Mouse (Mus musculus): ENCODE results near the gene Lsm11. TPM values are rescaled to one million over a fixed set of nuclear protein-coding genes. Genes with fewer than 3 reads are reported as not detected.

The Lsm11 gene
- polyA plus RNA-seq (2015; fragmentation: Nextera tagmentation; extraction: Ambion mirVana) = 5.0 and 5.6 TPM in 2 replicates

GRCm38 (mm10) chr11:45944643-45945156, at the start of gene Lsm11:
TSS of gene Lsm11 (minus strand) at chr11:45944935.
- under 1% methylated on average over 55 of the region's 55 CpGs for WGBS
- peak; percentile 92 for ATAC-seq (replicated peaks; ENCODE audit: low FRiP score)

GRCm38 (mm10) chr11:45992087-45992486, 47.4 kb upstream of the Lsm11 start:
- H3K36me3 ChIP-seq = no peaks in the 10 kb centered on the region
- peaks cover 8% of the 10 kb centered on the region for H3K4me1 ChIP-seq
- H3K27ac ChIP-seq = no peak overlapping the region
- H3K9me3 ChIP-seq (replicated peaks) = no peaks in the 10 kb centered on the region
- H3K4me2 ChIP-seq = peak overlapping the region; percentile 70
- peak overlapping the region; percentile 40 for H3K4me3 ChIP-seq (replicated peaks)
- no peaks in the 10 kb centered on the region for H3K27me3 ChIP-seq
- 51% methylated on average over 13 of the region's 13 CpGs for WGBS
- no peak for ATAC-seq (replicated peaks; ENCODE audit: low FRiP score)
- H3K9ac ChIP-seq = no peak overlapping the region

More at GRCm38 (mm10) chr11:45944643-45945156, at the start of gene Lsm11:
- no peaks in the 10 kb centered on the region for H3K9me3 ChIP-seq (replicated peaks)
- peak within 1 kb of the TSS; percentile 68 for H3K27ac ChIP-seq
- H3K36me3 ChIP-seq = peaks cover 19% of the 10 kb centered on the region
- H3K4me3 ChIP-seq (replicated peaks) = peak within 1 kb of the TSS; percentile 90
- peak within 1 kb of the TSS; percentile 95 for H3K4me2 ChIP-seq
- H3K4me1 ChIP-seq = peaks cover 12% of the 10 kb centered on the region
- no peaks in the 10 kb centered on the region for H3K27me3 ChIP-seq
- H3K9ac ChIP-seq = peak within 1 kb of the TSS; percentile 85

- Histone ChIP-seq H3K9me3 (replicated peaks) (no peaks in the 10 kb centered on the region), H3K36me3 (no peaks in the 10 kb centered on the region), H3K27me3 (no peaks in the 10 kb centered on the region), H3K4me1 (peaks cover 8% of the 10 kb centered on the region), H3K27ac (no peak overlapping the region), H3K4me2 (peak overlapping the region; percentile 70), H3K4me3 (replicated peaks) (peak overlapping the region; percentile 40), H3K9ac (0 out of 2 replicates have a peak overlapping the region, but pooled peaks have one; percentile 10)
- peak; percentile 81 for ATAC-seq (replicated peaks; ENCODE audit: low FRiP score)
- 6% methylated on average over 16 of the region's 16 CpGs for WGBS
These were observed 46.9 kb upstream of the Lsm11 start for GRCm38 (mm10) chr11:45991604-45992003.

- H3K9ac ChIP-seq = peak overlapping the region; percentile 74
- 33% methylated on average over 19 of the region's 19 CpGs for WGBS
- H3K9me3 ChIP-seq (replicated peaks) = no peaks in the 10 kb centered on the region
- no peak overlapping the region for H3K27ac ChIP-seq
- peaks cover 12% of the 10 kb centered on the region for H3K4me1 ChIP-seq
- peak overlapping the region; percentile 81 for H3K4me2 ChIP-seq
- ATAC-seq (replicated peaks; ENCODE audit: low FRiP score) = peak; percentile 61; the same call in 1 of the 2 replicates
- peak overlapping the region; percentile 58 for H3K4me3 ChIP-seq (replicated peaks)
- peaks cover 14% of the 10 kb centered on the region; the same call in 1 of the 2 replicates for H3K27me3 ChIP-seq
- H3K36me3 ChIP-seq = no peaks in the 10 kb centered on the region
These were observed 36.1 kb upstream of the Lsm11 start for GRCm38 (mm10) chr11:45980893-45981253.

- H3K4me2 ChIP-seq = peak within 1 kb of the TSS; percentile 81
- 9% methylated on average over 96 of the region's 115 CpGs for WGBS
- H3K27ac ChIP-seq = no peak within 1 kb of the TSS
- H3K9me3 ChIP-seq (replicated peaks) = no peaks in the 10 kb centered on the region
- peak; percentile 92 for ATAC-seq (replicated peaks; ENCODE audit: low FRiP score)
- peak within 1 kb of the TSS; percentile 74 for H3K9ac ChIP-seq
- peak within 1 kb of the TSS; percentile 58 for H3K4me3 ChIP-seq (replicated peaks)
- no peaks in the 10 kb centered on the region for H3K36me3 ChIP-seq
- peaks cover 12% of the 10 kb centered on the region for H3K4me1 ChIP-seq
- peaks cover 14% of the 10 kb centered on the region; the same call in 1 of the 2 replicates for H3K27me3 ChIP-seq
These were observed 35.5 kb upstream of the Lsm11 start, which contains the start of gene Sox30 for GRCm38 (mm10) chr11:45979946-45980892. TSS of gene Sox30 (plus strand) at chr11:45980310.

- H3K4me1 ChIP-seq = peaks cover 12% of the 10 kb centered on the region
- 83% methylated on average over 3 of the region's 3 CpGs for WGBS
- H3K9me3 ChIP-seq (replicated peaks) = no peaks in the 10 kb centered on the region
- no peaks in the 10 kb centered on the region for H3K36me3 ChIP-seq
- H3K9ac ChIP-seq = no peak overlapping the region
- no peak overlapping the region for H3K4me2 ChIP-seq
- no peak overlapping the region for H3K4me3 ChIP-seq (replicated peaks)
- no peak for ATAC-seq (replicated peaks; ENCODE audit: low FRiP score)
- no peak overlapping the region for H3K27ac ChIP-seq
- peaks cover 15% of the 10 kb centered on the region; the same call in 1 of the 2 replicates for H3K27me3 ChIP-seq
These were observed 31.3 kb upstream of the Lsm11 start for GRCm38 (mm10) chr11:45976061-45976460.

GRCm38 (mm10) chr11:45974466-45974865, 29.7 kb upstream of the Lsm11 start:
- ATAC-seq (replicated peaks; ENCODE audit: low FRiP score) = no peak
- no peak overlapping the region for H3K4me3 ChIP-seq (replicated peaks)
- WGBS = 91% methylated on average over 8 of the region's 8 CpGs
- H3K27me3 ChIP-seq = peaks cover 10% of the 10 kb centered on the region; the same call in 1 of the 2 replicates
- H3K36me3 ChIP-seq = no peaks in the 10 kb centered on the region
- no peak overlapping the region for H3K9ac ChIP-seq
- no peak overlapping the region for H3K4me2 ChIP-seq
- H3K4me1 ChIP-seq = no peaks in the 10 kb centered on the region
- no peaks in the 10 kb centered on the region for H3K9me3 ChIP-seq (replicated peaks)
- H3K27ac ChIP-seq = no peak overlapping the region

GRCm38 (mm10) chr11:45973635-45974034, 28.9 kb upstream of the Lsm11 start:
- WGBS = 80% methylated on average over 5 of the region's 5 CpGs
- H3K4me3 ChIP-seq (replicated peaks) = no peak overlapping the region
- H3K27ac ChIP-seq = no peak overlapping the region
- H3K27me3 ChIP-seq = peaks cover 10% of the 10 kb centered on the region; the same call in 1 of the 2 replicates
- H3K9me3 ChIP-seq (replicated peaks) = no peaks in the 10 kb centered on the region
- no peak for ATAC-seq (replicated peaks; ENCODE audit: low FRiP score)
- no peak overlapping the region for H3K9ac ChIP-seq
- H3K36me3 ChIP-seq = no peaks in the 10 kb centered on the region
- no peaks in the 10 kb centered on the region for H3K4me1 ChIP-seq
- H3K4me2 ChIP-seq = no peak overlapping the region

GRCm38 (mm10) chr11:45968466-45968865, 23.7 kb upstream of the Lsm11 start:
- no peak overlapping the region for H3K27ac ChIP-seq
- no peak overlapping the region for H3K4me2 ChIP-seq
- H3K36me3 ChIP-seq = no peaks in the 10 kb centered on the region
- no peaks in the 10 kb centered on the region for H3K9me3 ChIP-seq (replicated peaks)
- no peaks in the 10 kb centered on the region for H3K4me1 ChIP-seq
- no peak overlapping the region for H3K4me3 ChIP-seq (replicated peaks)
- WGBS = 89% methylated on average over 3 of the region's 3 CpGs
- no peak overlapping the region for H3K9ac ChIP-seq
- ATAC-seq (replicated peaks; ENCODE audit: low FRiP score) = no peak
- H3K27me3 ChIP-seq = peaks cover 4% of the 10 kb centered on the region; the same call in 1 of the 2 replicates

- no peaks in the 10 kb centered on the region for H3K27me3 ChIP-seq
- H3K4me2 ChIP-seq = no peak overlapping the region
- H3K36me3 ChIP-seq = no peaks in the 10 kb centered on the region
- no peaks in the 10 kb centered on the region for H3K9me3 ChIP-seq (replicated peaks)
- no peak overlapping the region for H3K9ac ChIP-seq
- 84% methylated on average over 4 of the region's 4 CpGs for WGBS
- no peak overlapping the region for H3K27ac ChIP-seq
- no peak for ATAC-seq (replicated peaks; ENCODE audit: low FRiP score)
- H3K4me1 ChIP-seq = no peaks in the 10 kb centered on the region
- H3K4me3 ChIP-seq (replicated peaks) = no peak overlapping the region
These were observed 22.2 kb upstream of the Lsm11 start for GRCm38 (mm10) chr11:45966896-45967295.

- H3K27ac ChIP-seq = no peak overlapping the region
- WGBS = 89% methylated on average over 5 of the region's 5 CpGs
- no peak overlapping the region for H3K4me3 ChIP-seq (replicated peaks)
- no peaks in the 10 kb centered on the region for H3K9me3 ChIP-seq (replicated peaks)
- peaks cover 2% of the 10 kb centered on the region; the same call in 1 of the 2 replicates for H3K4me1 ChIP-seq
- no peak overlapping the region for H3K4me2 ChIP-seq
- no peak for ATAC-seq (replicated peaks; ENCODE audit: low FRiP score)
- H3K27me3 ChIP-seq = peaks cover 2% of the 10 kb centered on the region; the same call in 1 of the 2 replicates
- H3K9ac ChIP-seq = no peak overlapping the region
- no peaks in the 10 kb centered on the region for H3K36me3 ChIP-seq
These were observed 15.3 kb upstream of the Lsm11 start for GRCm38 (mm10) chr11:45960003-45960402.

- ATAC-seq (replicated peaks; ENCODE audit: low FRiP score) = no peak
- Histone ChIP-seq H3K4me1 (peaks cover 6% of the 10 kb centered on the region), H3K9me3 (replicated peaks) (no peaks in the 10 kb centered on the region), H3K36me3 (no peaks in the 10 kb centered on the region), H3K4me3 (replicated peaks) (no peak overlapping the region), H3K4me2 (no peak overlapping the region), H3K9ac (no peak overlapping the region), H3K27me3 (peaks cover 2% of the 10 kb centered on the region; the same call in 1 of the 2 replicates), H3K27ac (no peak overlapping the region)
- 78% methylated on average over 3 of the region's 3 CpGs for WGBS
These were observed 14.9 kb upstream of the Lsm11 start for GRCm38 (mm10) chr11:45959598-45959997.
